Mouse (Mus musculus) heart, embryonic 10.5 days (tissue): Measurements from ENCODE around the gene Spg20. TPM values are rescaled to one million over a fixed set of nuclear protein-coding genes. Genes with fewer than 3 reads are reported as not detected.

Source experiments
- DNase-seq: peaks from one replicate; pipeline ENCODE4 v3.0.0-alpha.2; 2017; ENCODE audit warnings: low spot score
- H3K27ac ChIP-seq: fragments of 300-500 bp; sonication (generic); 2 replicates; pipeline ENCODE4 v1.5.1; 2016; ENCODE audit warnings: mild to moderate bottlenecking
- H3K27me3 ChIP-seq: fragments of 300-500 bp; sonication (generic); 2 replicates; pipeline ENCODE4 v1.6.1; 2016; ENCODE audit warnings: mild to moderate bottlenecking; ENCODE audit not compliant: poor library complexity, insufficient read depth, severe bottlenecking
- H3K36me3 ChIP-seq: fragments of 300-500 bp; sonication (generic); 2 replicates; pipeline ENCODE4 v1.6.1; 2016; ENCODE audit warnings: mild to moderate bottlenecking, moderate library complexity
- H3K4me1 ChIP-seq: fragments of 300-500 bp; sonication (generic); 2 replicates; pipeline ENCODE4 v1.6.1; 2016; ENCODE audit warnings: mild to moderate bottlenecking
- H3K4me3 ChIP-seq: fragments of 300-500 bp; sonication (generic); 2 replicates; pipeline ENCODE4 v1.5.1; 2016; ENCODE audit warnings: mild to moderate bottlenecking, moderate library complexity
- H3K9me3 ChIP-seq: fragments of 300-500 bp; sonication (generic); 2 replicates; pipeline ENCODE4 v1.6.1; 2016; ENCODE audit warnings: mild to moderate bottlenecking, moderate library complexity
- WGBS: fragments of 180-500 bp; shearing (Covaris S2); methylation state at CpG from one replicate; pipeline ENCODE4 v1.1.7; 2016; 5-methylcytosine and 5-hydroxymethylcytosine counted together
- microRNA-seq: library from miRNA; unstranded; fragments of <30 nt; microRNA quantifications from one replicate; pipeline ENCODE4, GENCODE M21; 2017
- polyA plus RNA-seq: library from polyadenylated mRNA; unstranded; fragments of >200 nt; fragmentation: Nextera tagmentation; extraction: Ambion mirVana; gene quantifications from 2 replicates; pipeline ENCODE4 v1.2.1, GENCODE M21; 2016

Gene Spg20
- polyA plus RNA-seq, 1 experiment from 2014 or later: 54.9 TPM

DNA sequence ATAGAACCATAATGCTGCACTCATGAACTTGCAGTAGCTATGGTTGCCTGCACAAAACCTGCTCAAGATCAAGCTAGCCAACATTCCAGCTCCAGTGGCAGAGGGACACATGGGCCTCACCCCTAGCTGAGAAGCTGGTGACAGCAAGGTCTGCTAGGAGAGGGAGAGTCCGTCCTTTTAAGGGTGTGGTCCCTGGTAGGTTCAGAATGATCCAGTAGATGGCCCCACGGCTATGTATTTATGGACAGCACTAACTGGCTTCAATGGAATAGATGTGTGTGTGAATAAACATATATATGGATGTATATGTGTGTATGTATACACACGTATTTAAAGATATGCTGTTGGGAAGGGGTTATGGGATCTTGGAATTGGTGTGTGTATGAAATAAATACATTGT, 60.6 kb downstream of the Spg20 start:
- Histone ChIP-seq H3K36me3 (no peaks in the 10 kb centered on the region), H3K27me3 (no peaks in the 10 kb centered on the region), H3K4me3 (no peak overlapping the region), H3K9me3 (no peaks in the 10 kb centered on the region), H3K4me1 (peaks cover 4% of the 10 kb centered on the region; the same call in 1 of the 2 replicates), H3K27ac (no peak overlapping the region)
- 62% methylated on average over 3 of the region's 3 CpGs for WGBS
- no peak for DNase-seq

- no peak overlapping the region for H3K27ac ChIP-seq
- peaks cover 4% of the 10 kb centered on the region; the same call in 1 of the 2 replicates for H3K4me1 ChIP-seq
- no peak for DNase-seq
- WGBS: 24% methylated on average over 6 of the region's 6 CpGs
- no peaks in the 10 kb centered on the region for H3K36me3 ChIP-seq
- no peak overlapping the region for H3K4me3 ChIP-seq
- no peaks in the 10 kb centered on the region; the same call in 1 of the 2 replicates for H3K9me3 ChIP-seq
- H3K27me3 ChIP-seq: no peaks in the 10 kb centered on the region
Measured at GRCm38 (mm10) chr3:55177271-55177670, 65.4 kb downstream of the Spg20 start.

- H3K4me3 ChIP-seq: no peak within 1 kb of the TSS
- no peak for DNase-seq
- 0 out of 2 replicates have a peak, but pooled peaks cover 10% of the 10 kb centered on the region for H3K4me1 ChIP-seq
- no peaks in the 10 kb centered on the region for H3K36me3 ChIP-seq
- H3K9me3 ChIP-seq: no peaks in the 10 kb centered on the region; the same call in 1 of the 2 replicates
- no peaks in the 10 kb centered on the region for H3K27me3 ChIP-seq
- 91% methylated on average over 22 of the region's 22 CpGs for WGBS
- no peak within 1 kb of the TSS for H3K27ac ChIP-seq
Measured at GRCm38 (mm10) chr3:55181766-55182165, 69.9 kb downstream of the Spg20 start, which contains the start of gene Sohlh2. TSS of gene Sohlh2 (plus strand) at chr3:55182028.

Small RNA genes within 50 kb of the gene (microRNA-seq; reads per million reads assigned to microRNA genes)
- gene Gm22029: not detected

Other genes starting within 250 kb of the Spg20 start
- gene Sertm1, start 196.2 kb upstream of the Spg20 start, polyA plus RNA-seq: 0.13 and 0.23 TPM in 2 replicates
- 0.65 and 1.2 TPM in 2 replicates for gene Ccna1, start 56.6 kb upstream of the Spg20 start, polyA plus RNA-seq
- gene Ccdc169, start 25.2 kb downstream of the Spg20 start, polyA plus RNA-seq: 0.14 TPM in 1 of 2 replicates, not detected in the other
- gene Sohlh2, start 69.9 kb downstream of the Spg20 start, polyA plus RNA-seq: 0.18 TPM in 1 of 2 replicates, not detected in the other
- gene Dclk1, start 130.3 kb downstream of the Spg20 start, polyA plus RNA-seq: 4.8 and 7.9 TPM in 2 replicates